Mouse (Mus musculus) heart, embryonic 16.5 days (tissue): ENCODE data around the gene Nebl. TPM values are rescaled to one million over a fixed set of nuclear protein-coding genes. Genes with fewer than 3 reads are reported as not detected.

Source experiments
- ATAC-seq: fragments of 200-750 bp; cut with Nextera tagmentation; replicated peaks from 2 replicates; pipeline ENCODE4 v1.8.0; 2017; ENCODE audit warnings: moderate number of reproducible peaks; ENCODE audit not compliant: insufficient read depth, low FRiP score; ENCODE audit errors: extremely low read depth
- H3K27ac ChIP-seq: fragments of 300-500 bp; sonication (generic); 2 replicates; pipeline ENCODE4 v1.5.1; 2014; ENCODE audit warnings: mild to moderate bottlenecking, low read length, control low read depth, moderate library complexity
- H3K27me3 ChIP-seq: fragments of 300-500 bp; sonication (generic); 2 replicates; pipeline ENCODE4 v1.6.1; 2014; ENCODE audit warnings: low read length, mixed read lengths; ENCODE audit not compliant: control insufficient read depth, insufficient read depth
- H3K36me3 ChIP-seq: fragments of 300-500 bp; sonication (generic); 2 replicates; pipeline ENCODE4 v1.6.1; 2014; ENCODE audit not compliant: control insufficient read depth, insufficient read depth
- H3K4me1 ChIP-seq: fragments of 300-500 bp; sonication (generic); 2 replicates; pipeline ENCODE4 v1.6.1; 2014; ENCODE audit warnings: low read length, mixed read lengths; ENCODE audit not compliant: control insufficient read depth, insufficient read depth
- H3K4me2 ChIP-seq: fragments of 300-500 bp; sonication (generic); 2 replicates; pipeline ENCODE4 v1.6.1; 2014; ENCODE audit warnings: low read depth, mild to moderate bottlenecking, control low read depth, low read length
- H3K4me3 ChIP-seq: fragments of 300-500 bp; sonication (generic); 2 replicates; pipeline ENCODE4 v1.5.1; 2014; ENCODE audit warnings: mild to moderate bottlenecking, control low read depth, low read length
- H3K9ac ChIP-seq: fragments of 300-500 bp; sonication (generic); 2 replicates; pipeline ENCODE4 v1.6.1; 2014; ENCODE audit warnings: low read length, control low read depth
- H3K9me3 ChIP-seq: fragments of 300-500 bp; sonication (generic); replicated peaks from 2 replicates; pipeline ENCODE4 v1.6.1; 2016; ENCODE audit warnings: low read length; ENCODE audit not compliant: control insufficient read depth
- WGBS: fragments of 180-500 bp; shearing (Covaris S2); extraction: QIAGEN DNeasy Blood & Tissue Kit; methylation state at CpG from one replicate; pipeline ENCODE4 v1.1.7; 2014; 5-methylcytosine and 5-hydroxymethylcytosine counted together
- polyA plus RNA-seq: library from polyadenylated mRNA; unstranded; fragments of >200 nt; fragmentation: Nextera tagmentation; extraction: Ambion mirVana; gene quantifications from 2 replicates; pipeline ENCODE4 v1.2.1, GENCODE M21; 2015

Nebl gene
- polyA plus RNA-seq, 1 experiment from 2014 or later, result 258 TPM

DNA sequence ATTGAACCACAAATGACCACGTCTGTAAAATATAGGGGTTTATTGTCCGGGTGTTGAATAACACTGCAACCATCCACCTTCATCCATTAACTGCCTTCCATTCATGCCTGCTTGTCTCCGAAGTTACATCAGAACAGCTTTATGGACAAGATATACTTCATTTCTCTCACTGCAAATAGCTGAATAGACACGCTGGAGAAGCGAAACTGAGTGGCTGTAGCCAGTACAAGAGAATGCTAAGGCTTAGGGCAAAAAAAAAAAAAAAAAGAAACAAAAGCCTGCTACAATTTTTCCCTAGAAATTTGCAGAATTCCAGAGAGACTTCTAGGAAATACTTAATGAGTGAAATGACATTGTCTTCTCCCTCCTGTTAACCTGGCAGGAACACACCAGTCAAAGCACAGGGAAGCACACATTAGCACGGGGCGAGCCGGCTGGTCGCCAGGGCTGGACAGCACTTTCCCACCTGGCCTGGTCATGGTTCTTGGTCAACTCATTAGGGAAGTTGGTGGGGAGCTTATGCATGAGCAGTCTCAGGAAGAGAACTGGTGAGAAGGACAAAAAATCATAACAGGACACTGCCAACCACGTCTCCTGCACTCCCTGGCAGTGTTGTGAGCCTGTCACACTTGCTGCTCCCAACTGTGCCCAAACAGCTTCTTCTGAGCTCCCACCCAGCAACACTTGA is 81.0 kb downstream of the Nebl start:
- ATAC-seq, result no peak

DNA sequence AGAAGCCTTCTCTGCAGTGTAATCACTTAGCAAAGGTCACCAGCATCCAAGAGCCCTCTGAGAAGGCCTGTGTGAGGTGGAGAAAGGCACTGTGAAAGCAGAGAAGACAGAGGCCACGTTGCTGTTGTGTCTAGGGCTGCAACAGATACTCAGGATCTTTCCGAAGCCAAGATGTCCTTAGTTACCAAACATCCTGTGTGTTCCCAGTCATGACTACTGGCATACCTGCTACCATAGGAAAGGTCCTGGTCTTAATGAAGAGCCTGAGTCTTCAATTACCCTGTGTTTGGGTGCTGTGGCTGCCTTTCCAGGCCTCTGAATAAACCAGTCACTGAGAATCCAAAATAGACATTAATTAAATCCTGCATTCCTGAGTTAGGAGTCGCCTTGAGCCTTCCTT is 81.5 kb downstream of the Nebl start:
- no peak for ATAC-seq
- no peaks in the 10 kb centered on the region for H3K4me1 ChIP-seq
- WGBS, result 75% methylated on average over 3 of the region's 3 CpGs

More for the DNA sequence above, 81.0 kb downstream of the Nebl start:
- Histone ChIP-seq H3K9ac (no peak overlapping the region), H3K36me3 (no peaks in the 10 kb centered on the region), H3K4me1 (no peaks in the 10 kb centered on the region), H3K27ac (no peak overlapping the region), H3K9me3 (no peaks in the 10 kb centered on the region), H3K4me3 (no peak overlapping the region), H3K4me2 (no peak overlapping the region), H3K27me3 (no peaks in the 10 kb centered on the region)
- WGBS, result 82% methylated on average over 10 of the region's 10 CpGs

GRCm38 (mm10) chr2:17644282-17645262 is 86.7 kb downstream of the Nebl start:
- Histone ChIP-seq H3K4me2 (no peak overlapping the region), H3K9ac (no peak overlapping the region), H3K36me3 (no peaks in the 10 kb centered on the region), H3K4me1 (no peaks in the 10 kb centered on the region), H3K27me3 (no peaks in the 10 kb centered on the region), H3K9me3 (no peaks in the 10 kb centered on the region), H3K27ac (no peak overlapping the region), H3K4me3 (no peak overlapping the region)
- ATAC-seq, result no peak
- 32% methylated on average over 3 of the region's 3 CpGs for WGBS

More for the DNA sequence above, 81.5 kb downstream of the Nebl start:
- H3K9ac ChIP-seq, result no peak overlapping the region
- H3K27me3 ChIP-seq, result no peaks in the 10 kb centered on the region
- no peak overlapping the region for H3K4me3 ChIP-seq
- no peak overlapping the region for H3K4me2 ChIP-seq
- H3K36me3 ChIP-seq, result no peaks in the 10 kb centered on the region
- H3K9me3 ChIP-seq, result no peaks in the 10 kb centered on the region
- H3K27ac ChIP-seq, result no peak overlapping the region

GRCm38 (mm10) chr2:17643869-17644268 is 87.4 kb downstream of the Nebl start:
- WGBS, result 58% methylated on average over 7 of the region's 7 CpGs
- Histone ChIP-seq H3K27ac (no peak overlapping the region), H3K4me2 (no peak overlapping the region)

GRCm38 (mm10) chr2:17642770-17643169 is 88.5 kb downstream of the Nebl start:
- H3K27ac ChIP-seq, result no peak overlapping the region
- WGBS, result 63% methylated on average over 7 of the region's 7 CpGs
- H3K27me3 ChIP-seq, result no peaks in the 10 kb centered on the region
- no peak overlapping the region for H3K4me2 ChIP-seq
- no peaks in the 10 kb centered on the region for H3K36me3 ChIP-seq
- ATAC-seq, result no peak
- H3K9ac ChIP-seq, result no peak overlapping the region
- no peaks in the 10 kb centered on the region for H3K9me3 ChIP-seq
- H3K4me3 ChIP-seq, result no peak overlapping the region
- no peaks in the 10 kb centered on the region for H3K4me1 ChIP-seq

More at GRCm38 (mm10) chr2:17643869-17644268, 87.4 kb downstream of the Nebl start:
- Histone ChIP-seq H3K9me3 (no peaks in the 10 kb centered on the region), H3K36me3 (no peaks in the 10 kb centered on the region), H3K9ac (no peak overlapping the region), H3K4me3 (no peak overlapping the region), H3K27me3 (no peaks in the 10 kb centered on the region), H3K4me1 (no peaks in the 10 kb centered on the region)
- no peak for ATAC-seq

- no peaks in the 10 kb centered on the region for H3K9me3 ChIP-seq
- H3K4me3 ChIP-seq, result no peak overlapping the region
- no peaks in the 10 kb centered on the region for H3K27me3 ChIP-seq
- H3K36me3 ChIP-seq, result no peaks in the 10 kb centered on the region
- H3K9ac ChIP-seq, result no peak overlapping the region
- H3K27ac ChIP-seq, result no peak overlapping the region
- ATAC-seq, result no peak
- no peak overlapping the region for H3K4me2 ChIP-seq
- WGBS, result 93% methylated on average over 4 of the region's 4 CpGs
- no peaks in the 10 kb centered on the region for H3K4me1 ChIP-seq
Measured at GRCm38 (mm10) chr2:17640861-17641260, 90.4 kb downstream of the Nebl start.

GRCm38 (mm10) chr2:17638631-17639030 is 92.6 kb downstream of the Nebl start:
- no peaks in the 10 kb centered on the region for H3K36me3 ChIP-seq
- no peaks in the 10 kb centered on the region for H3K27me3 ChIP-seq
- no peak for ATAC-seq
- WGBS, result 65% methylated on average over 5 of the region's 5 CpGs
- H3K4me2 ChIP-seq, result no peak overlapping the region
- H3K9me3 ChIP-seq, result no peaks in the 10 kb centered on the region
- no peak overlapping the region for H3K9ac ChIP-seq
- H3K4me3 ChIP-seq, result no peak overlapping the region
- no peaks in the 10 kb centered on the region for H3K4me1 ChIP-seq
- no peak overlapping the region for H3K27ac ChIP-seq

DNA sequence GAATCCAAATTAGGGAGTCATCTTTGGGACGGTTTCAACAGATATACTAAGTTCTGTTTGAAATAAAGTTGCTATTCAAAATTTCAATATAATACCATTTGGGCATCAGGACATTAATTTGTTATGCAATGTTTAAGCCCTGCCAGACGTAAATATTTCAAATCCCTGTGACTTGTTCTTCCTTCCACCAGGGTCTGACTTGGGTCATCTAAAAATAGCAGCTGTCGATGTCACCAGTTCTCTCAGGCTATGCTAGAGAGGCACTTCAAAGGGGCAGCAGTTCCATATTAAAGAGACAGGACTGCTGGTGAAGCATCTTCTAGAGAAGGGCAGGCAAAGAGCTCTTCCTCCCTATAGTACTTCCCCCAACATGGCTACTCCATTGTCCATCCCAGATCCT is 107.3 kb downstream of the Nebl start:
- no peaks in the 10 kb centered on the region for H3K27me3 ChIP-seq
- no peaks in the 10 kb centered on the region for H3K36me3 ChIP-seq
- H3K4me2 ChIP-seq, result no peak overlapping the region
- peaks cover 3% of the 10 kb centered on the region; the same call in 1 of the 2 replicates for H3K4me1 ChIP-seq
- 25% methylated on average over 3 of the region's 3 CpGs for WGBS
- peak; percentile 89 for ATAC-seq
- no peaks in the 10 kb centered on the region for H3K9me3 ChIP-seq
- peak overlapping the region; percentile 57 for H3K27ac ChIP-seq
- no peak overlapping the region for H3K9ac ChIP-seq
- H3K4me3 ChIP-seq, result no peak overlapping the region

DNA sequence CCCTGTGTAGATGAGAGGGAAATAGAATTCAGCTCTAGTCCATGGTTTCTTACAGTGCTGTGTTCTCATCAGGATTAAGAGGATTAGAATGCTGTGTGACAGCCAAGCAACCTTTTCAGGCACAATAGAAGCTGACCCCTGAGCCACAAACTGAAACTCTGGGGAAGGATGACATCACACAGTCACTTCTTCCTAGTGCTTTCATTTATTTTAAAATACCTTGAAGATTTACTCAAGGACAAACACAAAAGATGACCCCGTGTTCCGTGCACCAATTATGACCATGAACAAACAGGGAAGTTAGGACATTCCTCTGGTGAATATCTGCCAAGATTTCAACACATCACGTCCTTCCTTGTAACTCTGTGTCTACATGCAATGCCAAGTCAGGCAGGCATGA is 121.0 kb downstream of the Nebl start:
- 36% methylated on average over 3 of the region's 3 CpGs for whole genome bisulfite sequencing
- Histone ChIP-seq H3K4me3 (no peak overlapping the region), H3K27me3 (no peaks in the 10 kb centered on the region), H3K9ac (no peak overlapping the region), H3K4me2 (no peak overlapping the region), H3K4me1 (peaks cover 3% of the 10 kb centered on the region; the same call in 1 of the 2 replicates), H3K36me3 (no peaks in the 10 kb centered on the region), H3K9me3 (no peaks in the 10 kb centered on the region), H3K27ac (no peak overlapping the region)
- no peak for ATAC-seq
